ENCODE assay signal across 8 mouse cellular contexts in the genomic region with DNA sequence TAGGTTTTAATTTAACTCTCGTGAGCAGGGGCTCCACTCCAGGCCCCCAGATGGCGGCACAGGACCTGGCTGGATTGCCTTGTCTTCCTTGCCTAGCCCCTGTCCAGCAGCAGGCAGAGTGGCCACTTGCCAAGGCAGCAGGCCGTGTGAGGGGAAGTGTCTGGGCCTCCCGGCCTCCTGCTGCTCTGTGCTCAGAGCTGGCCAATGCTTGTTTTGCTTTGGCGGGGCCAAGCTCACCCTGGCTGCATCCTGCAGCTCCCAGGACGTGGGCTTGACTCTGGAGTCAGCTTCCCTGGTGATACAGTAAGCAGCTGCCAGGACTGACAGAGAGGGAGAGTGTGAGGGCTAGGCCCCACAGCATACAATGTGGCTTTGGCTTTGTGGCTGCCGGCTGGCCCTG. TPM values are rescaled to one million over a fixed set of nuclear protein-coding genes. Genes with fewer than 3 reads are reported as not detected.
A peak's percentile ranks its signal among the peaks of the same experiment; 100 is the strongest.
DNase-seq lines count a peak whose midpoint lies in the region; ATAC-seq lines count a peak whose summit lies in the region.

No protein-coding gene starts in this region.

- H3K36me3 ChIP-seq in hindbrain, embryonic 16.5 days (ENCODE audit: control insufficient read depth, insufficient read depth, low read length), result no peaks in the 10 kb centered on the region

- no peaks in the 10 kb centered on the region for H3K27me3 ChIP-seq in hindbrain, embryonic 16.5 days (replicated peaks; ENCODE audit: control insufficient read depth, insufficient read depth, low read length)

- H3K4me3 ChIP-seq in hindbrain, embryonic 16.5 days (ENCODE audit: low read length), result no peak overlapping the region

- H3K4me1 ChIP-seq in hindbrain, embryonic 16.5 days (ENCODE audit: control insufficient read depth, insufficient read depth, low read depth, low read length), result peaks cover 31% of the 10 kb centered on the region

- DNase-seq in adrenal gland, adult 8-10 months, result peak; percentile 53
- peak; percentile 65 for DNase-seq in embryo, embryonic 10 days (ENCODE audit: low spot score)
- peak; percentile 89 for DNase-seq in gastrocnemius, postnatal 10 days
- DNase-seq in left cerebral cortex, adult 18-20 months (ENCODE audit: low spot score in 2 of 2), result peak; percentile 27 to 55
- DNase-seq in lung, postnatal 25 days (ENCODE audit: low spot score), result peak; percentile 87
- DNase-seq in right cerebral cortex, postnatal 10 days (ENCODE audit: low spot score in 2 of 2), result peak; percentile 86 to 88
- DNase-seq in B cell, adult 2 months, result no peak

- H3K4me2 ChIP-seq in hindbrain, embryonic 16.5 days (ENCODE audit: low read length), result peak overlapping the region; percentile 13; the same call in 1 of the 2 replicates

- peak; percentile 91 for ATAC-seq in hindbrain, embryonic 16.5 days

- no peaks in the 10 kb centered on the region for H3K9me3 ChIP-seq in hindbrain, embryonic 16.5 days (ENCODE audit: control insufficient read depth, low read length)

- 13% methylated on average over 7 of the region's 7 CpGs for WGBS in hindbrain, embryonic 16.5 days

- peak overlapping the region; percentile 45 for H3K9ac ChIP-seq in hindbrain, embryonic 16.5 days (ENCODE audit: low read depth, low read length)

- peak overlapping the region; percentile 68 for H3K27ac ChIP-seq in hindbrain, embryonic 16.5 days (ENCODE audit: low read depth, low read length)

RNA-seq across cellular contexts. Expression of gene Rxra, which starts 23.3 kb away (rescaled TPM):
- total RNA-seq in adrenal gland, adult 8-10 months (2022), result 10 to 100 TPM; 51.3 to 64.4 (median 56.7) TPM
- total RNA-seq in gastrocnemius, postnatal 10 days (2021), result 10 to 100 TPM; 58.8 to 61.3 TPM
- 3.4 and 4.0 TPM in 2 replicates for polyA plus RNA-seq in hindbrain, embryonic 16.5 days (2015; fragmentation: Nextera tagmentation; extraction: Ambion mirVana)
- total RNA-seq in left cerebral cortex, adult 18-20 months (2021), result 10 to 100 TPM; 25.2 to 25.5 TPM

Comparison
In these comparisons a context has a peak if more than half of its experiments do, and no peak if none do; other contexts are left out.
1. DNase-seq: peak in adrenal gland, adult 8-10 months (single experiment), embryo, embryonic 10 days (single experiment), gastrocnemius, postnatal 10 days (single experiment), left cerebral cortex, adult 18-20 months (2 of 2), lung, postnatal 25 days (single experiment) and right cerebral cortex, postnatal 10 days (2 of 2); none in B cell, adult 2 months (0 of 2).